Mouse (Mus musculus) layer of hippocampus, adult 11-12 months (tissue): ENCODE data around the gene A230050P20Rik.
"Not testable (repeated sequence)": the region's sequence is repeated elsewhere in the genome, so short reads cannot be mapped to it uniquely, and the experiment has no call there.

Source experiments
- DNase-seq: peaks from one replicate; pipeline ENCODE4 v3.0.0; 2022; ENCODE audit warnings: low spot score

Gene A230050P20Rik

GRCm38 (mm10) chr9:20868448-20869001, at the start of gene A230050P20Rik:
A230050P20Rik (plus strand) TSS chr9:20868642.
- DNase-seq: peak; percentile 75

GRCm38 (mm10) chr9:20820001-20820400, 48.4 kb upstream of the A230050P20Rik start:
- DNase-seq: no peak

GRCm38 (mm10) chr9:20822821-20823220, 45.6 kb upstream of the A230050P20Rik start:
- DNase-seq: no peak

GRCm38 (mm10) chr9:20825781-20826180, 42.7 kb upstream of the A230050P20Rik start:
- no peak for DNase-seq

GRCm38 (mm10) chr9:20828127-20828526, 40.3 kb upstream of the A230050P20Rik start:
- DNase-seq: no peak

- peak; percentile 97 for DNase-seq
Measured at GRCm38 (mm10) chr9:20830901-20831643, 37.4 kb upstream of the A230050P20Rik start.

- no peak for DNase-seq
Measured at GRCm38 (mm10) chr9:20834881-20835280, 33.6 kb upstream of the A230050P20Rik start.

GRCm38 (mm10) chr9:20835431-20835954, 32.9 kb upstream of the A230050P20Rik start:
- DNase-seq: not testable (repeated sequence)

GRCm38 (mm10) chr9:20837184-20837947, 31.1 kb upstream of the A230050P20Rik start:
- DNase-seq: no peak

- DNase-seq: no peak
Measured at GRCm38 (mm10) chr9:20838931-20839330, 29.5 kb upstream of the A230050P20Rik start.

- DNase-seq: no peak
Measured at GRCm38 (mm10) chr9:20842211-20842610, 26.2 kb upstream of the A230050P20Rik start.

- DNase-seq: peak; percentile 30
Measured at GRCm38 (mm10) chr9:20842670-20843069, 25.8 kb upstream of the A230050P20Rik start.

- no peak for DNase-seq
Measured at GRCm38 (mm10) chr9:20850179-20850578, 18.3 kb upstream of the A230050P20Rik start.

- no peak for DNase-seq
Measured at GRCm38 (mm10) chr9:20857131-20857530, 11.3 kb upstream of the A230050P20Rik start.

GRCm38 (mm10) chr9:20859926-20860325, 8.5 kb upstream of the A230050P20Rik start:
- DNase-seq: no peak

GRCm38 (mm10) chr9:20861821-20862220, 6.6 kb upstream of the A230050P20Rik start:
- DNase-seq: no peak

GRCm38 (mm10) chr9:20862225-20862624, 6.2 kb upstream of the A230050P20Rik start:
- no peak for DNase-seq

GRCm38 (mm10) chr9:20866879-20867278, 1.6 kb upstream of the A230050P20Rik start:
- DNase-seq: no peak

- no peak for DNase-seq
Measured at GRCm38 (mm10) chr9:20869246-20869645, 804 bp downstream of the A230050P20Rik start.

GRCm38 (mm10) chr9:20870211-20871173, 2.0 kb downstream of the A230050P20Rik start:
- DNase-seq: no peak

- no peak for DNase-seq
Measured at GRCm38 (mm10) chr9:20872991-20873390, 4.5 kb downstream of the A230050P20Rik start.
